Mouse (Mus musculus): ENCODE data around the gene Cwh43. TPM values are rescaled to one million over a fixed set of nuclear protein-coding genes. Genes with fewer than 3 reads are reported as not detected.

Cwh43 gene
- total RNA-seq, 2 experiments from 2014 or later = 0.56 to 0.86 TPM

- TF ChIP-seq CTCF (conservative IDR thresholded peaks at IDR 0.05) = no peak
- DNase-seq (ENCODE audit: low spot score in 2 of 2) = no peak
- no peak overlapping the region for H3K4me3 ChIP-seq
- H3K27ac ChIP-seq = no peak overlapping the region
These were observed 2.4 kb upstream of the Cwh43 start for GRCm38 (mm10) chr5:73403311-73404068.

- Histone ChIP-seq H3K4me3 (no peak overlapping the region), H3K27ac (no peak overlapping the region)
- peak; percentile 54 for TF ChIP-seq CTCF (conservative IDR thresholded peaks at IDR 0.05)
- DNase-seq (ENCODE audit: low spot score in 2 of 2) = no peak
These were observed 1.1 kb upstream of the Cwh43 start for GRCm38 (mm10) chr5:73404790-73405189.

GRCm38 (mm10) chr5:73406861-73407260, 986 bp downstream of the Cwh43 start:
- Histone ChIP-seq H3K4me3 (no peak overlapping the region), H3K27ac (no peak overlapping the region)
- peak; percentile 63 for TF ChIP-seq CTCF (conservative IDR thresholded peaks at IDR 0.05)
- no peak for DNase-seq (ENCODE audit: low spot score in 2 of 2)

GRCm38 (mm10) chr5:73409970-73410369, 4.1 kb downstream of the Cwh43 start:
- no peak overlapping the region for H3K4me3 ChIP-seq
- no peak for DNase-seq (ENCODE audit: low spot score in 2 of 2)
- TF ChIP-seq CTCF (conservative IDR thresholded peaks at IDR 0.05) = no peak
- no peak overlapping the region for H3K27ac ChIP-seq

GRCm38 (mm10) chr5:73411771-73412170, 5.9 kb downstream of the Cwh43 start:
- no peak overlapping the region for H3K4me3 ChIP-seq
- H3K27ac ChIP-seq = no peak overlapping the region
- no peak for DNase-seq (ENCODE audit: low spot score in 2 of 2)
- TF ChIP-seq CTCF (conservative IDR thresholded peaks at IDR 0.05) = no peak

GRCm38 (mm10) chr5:73414172-73414571, 8.3 kb downstream of the Cwh43 start:
- no peak for DNase-seq (ENCODE audit: low spot score in 2 of 2)
- Histone ChIP-seq H3K27ac (no peak overlapping the region), H3K4me3 (no peak overlapping the region)
- TF ChIP-seq CTCF (conservative IDR thresholded peaks at IDR 0.05) = no peak

- DNase-seq (ENCODE audit: low spot score in 2 of 2) = no peak
- TF ChIP-seq CTCF (conservative IDR thresholded peaks at IDR 0.05) = no peak
- H3K27ac ChIP-seq = no peak overlapping the region
- H3K4me3 ChIP-seq = no peak overlapping the region
These were observed 13.3 kb downstream of the Cwh43 start for GRCm38 (mm10) chr5:73419045-73419695.

- no peak for TF ChIP-seq CTCF (conservative IDR thresholded peaks at IDR 0.05)
- DNase-seq (ENCODE audit: low spot score in 2 of 2) = no peak
- Histone ChIP-seq H3K27ac (no peak overlapping the region), H3K4me3 (no peak overlapping the region)
These were observed 20.9 kb downstream of the Cwh43 start for GRCm38 (mm10) chr5:73426824-73427223.

GRCm38 (mm10) chr5:73431581-73431980, 25.7 kb downstream of the Cwh43 start:
- peak; percentile 91 for TF ChIP-seq CTCF (conservative IDR thresholded peaks at IDR 0.05)
- Histone ChIP-seq H3K27ac (no peak overlapping the region; the same call in 1 of the 2 replicates), H3K4me3 (peak overlapping the region; percentile 36)
- peak; percentile 84 to 88 for DNase-seq (ENCODE audit: low spot score in 2 of 2)

- Histone ChIP-seq H3K4me3 (no peak overlapping the region), H3K27ac (no peak overlapping the region)
- TF ChIP-seq CTCF (conservative IDR thresholded peaks at IDR 0.05) = no peak
- DNase-seq (ENCODE audit: low spot score in 2 of 2) = no peak
These were observed 26.9 kb downstream of the Cwh43 start for GRCm38 (mm10) chr5:73432805-73433204.

GRCm38 (mm10) chr5:73434764-73435163, 28.9 kb downstream of the Cwh43 start:
- H3K4me3 ChIP-seq = no peak overlapping the region
- no peak overlapping the region for H3K27ac ChIP-seq
- TF ChIP-seq CTCF (conservative IDR thresholded peaks at IDR 0.05) = no peak
- DNase-seq (ENCODE audit: low spot score in 2 of 2) = no peak

GRCm38 (mm10) chr5:73442176-73442575, 36.3 kb downstream of the Cwh43 start:
- DNase-seq (ENCODE audit: low spot score in 2 of 2) = no peak
- no peak overlapping the region for H3K27ac ChIP-seq
- H3K4me3 ChIP-seq = no peak overlapping the region
- TF ChIP-seq CTCF (conservative IDR thresholded peaks at IDR 0.05) = no peak

GRCm38 (mm10) chr5:73450276-73450675, 44.4 kb downstream of the Cwh43 start:
- Histone ChIP-seq H3K27ac (no peak overlapping the region), H3K4me3 (no peak overlapping the region)
- DNase-seq (ENCODE audit: low spot score in 2 of 2) = no peak
- no peak for TF ChIP-seq CTCF (conservative IDR thresholded peaks at IDR 0.05)
